Mouse (Mus musculus) liver, embryonic 15.5 days (tissue): Measurements from ENCODE around the gene Copb2. TPM values are rescaled to one million over a fixed set of nuclear protein-coding genes. Genes with fewer than 3 reads are reported as not detected.

ENCODE experiments used
- polyA plus RNA-seq: library from polyadenylated mRNA; unstranded; fragments of >200 nt; fragmentation: Nextera tagmentation; extraction: Ambion mirVana; gene quantifications from 2 replicates; pipeline ENCODE4 v1.2.1, GENCODE M21; 2015

Copb2 gene
- polyA plus RNA-seq, 1 experiment from 2014 or later = 67.0 TPM

Other genes with a start within 250 kb of the Copb2 start
- 38.6 and 39.9 TPM in 2 replicates for gene Rbp1, start 140.8 kb upstream of the Copb2 start, polyA plus RNA-seq
- 14.6 and 36.4 TPM in 2 replicates for gene Rbp2, start 77.6 kb upstream of the Copb2 start, polyA plus RNA-seq
- 39.1 and 40.8 TPM in 2 replicates for gene Mrps22, start 37.9 kb downstream of the Copb2 start, polyA plus RNA-seq